Mouse (Mus musculus) effector memory CD4-positive, alpha-beta T cell, adult 7 months (primary cell): ENCODE measurements around the gene 1700001J03Rik. TPM values are rescaled to one million over a fixed set of nuclear protein-coding genes. Genes with fewer than 3 reads are reported as not detected.

Experiments
- polyA plus RNA-seq: library from polyadenylated mRNA; unstranded; fragments of 100-300 nt; shearing (Covaris generic); gene quantifications from one replicate; pipeline ENCODE4 v1.2.1, GENCODE M21; 2017

Gene 1700001J03Rik
- not detected for polyA plus RNA-seq

DNA sequence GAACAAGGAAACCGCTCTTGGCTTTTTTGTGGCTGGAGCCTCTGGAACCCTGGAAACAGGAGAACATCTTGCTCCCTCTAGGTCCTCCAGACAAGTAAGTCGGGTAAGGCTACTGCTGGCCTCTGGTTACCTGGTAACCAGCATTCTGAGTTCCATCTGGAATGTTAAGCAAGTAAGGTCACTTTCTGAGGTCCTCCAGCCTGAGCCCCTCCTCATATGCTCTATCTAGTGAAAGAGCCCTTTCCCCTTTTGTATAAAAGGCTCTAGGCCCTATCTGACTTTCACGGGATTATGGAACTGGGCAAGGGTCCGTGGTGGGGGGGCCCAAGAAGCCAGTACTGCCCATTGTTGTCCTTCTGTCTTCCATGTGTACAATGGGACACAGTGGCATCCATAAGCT lies at the start of gene 1700001J03Rik:
1700001J03Rik (minus strand) TSS at position 101 of the 400 bp plus-strand sequence.

DNA sequence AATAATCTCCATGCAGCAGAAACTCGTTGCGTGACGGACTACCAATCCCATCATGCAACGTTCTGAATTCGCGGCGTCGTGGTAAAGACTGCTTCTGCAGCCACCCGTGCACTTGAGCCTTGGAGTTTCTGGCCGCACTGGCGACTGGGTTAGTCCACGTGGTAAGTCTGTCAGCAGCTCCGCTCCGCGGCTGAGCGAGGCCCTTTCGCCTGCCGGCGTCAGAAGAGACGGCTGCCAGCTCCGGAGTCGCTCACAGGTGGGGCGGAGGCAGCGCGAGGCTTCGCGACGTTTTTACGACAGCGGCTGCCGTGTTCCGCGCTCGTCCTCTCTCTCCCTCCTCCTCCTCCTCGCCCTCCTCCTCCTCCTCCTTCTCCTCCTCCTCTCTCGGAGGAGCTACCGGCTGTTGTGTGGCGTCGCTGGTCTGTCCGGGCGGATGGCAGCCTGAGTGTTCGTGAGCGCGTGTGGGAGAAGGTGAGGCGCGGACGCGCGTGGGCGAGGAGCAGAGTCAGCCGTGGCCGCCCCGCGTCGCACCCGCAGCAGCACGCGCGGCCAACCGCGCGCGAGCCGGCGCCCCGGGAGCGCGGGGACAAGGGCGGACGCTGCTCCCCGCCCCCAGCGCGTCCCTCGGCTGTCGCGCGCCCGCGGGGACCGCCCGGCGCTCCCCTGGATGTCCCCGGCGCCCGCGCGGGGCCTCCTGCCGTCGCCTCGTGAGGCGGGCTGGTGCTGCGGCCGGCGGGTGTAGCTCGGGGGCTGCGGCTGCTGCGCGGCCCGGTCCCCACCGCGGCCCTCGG lies 46.0 kb upstream of the 1700001J03Rik start, which contains the start of gene Cdk8:
Cdk8 (plus strand) TSS at position 367 of the 791 bp plus-strand sequence.

DNA sequence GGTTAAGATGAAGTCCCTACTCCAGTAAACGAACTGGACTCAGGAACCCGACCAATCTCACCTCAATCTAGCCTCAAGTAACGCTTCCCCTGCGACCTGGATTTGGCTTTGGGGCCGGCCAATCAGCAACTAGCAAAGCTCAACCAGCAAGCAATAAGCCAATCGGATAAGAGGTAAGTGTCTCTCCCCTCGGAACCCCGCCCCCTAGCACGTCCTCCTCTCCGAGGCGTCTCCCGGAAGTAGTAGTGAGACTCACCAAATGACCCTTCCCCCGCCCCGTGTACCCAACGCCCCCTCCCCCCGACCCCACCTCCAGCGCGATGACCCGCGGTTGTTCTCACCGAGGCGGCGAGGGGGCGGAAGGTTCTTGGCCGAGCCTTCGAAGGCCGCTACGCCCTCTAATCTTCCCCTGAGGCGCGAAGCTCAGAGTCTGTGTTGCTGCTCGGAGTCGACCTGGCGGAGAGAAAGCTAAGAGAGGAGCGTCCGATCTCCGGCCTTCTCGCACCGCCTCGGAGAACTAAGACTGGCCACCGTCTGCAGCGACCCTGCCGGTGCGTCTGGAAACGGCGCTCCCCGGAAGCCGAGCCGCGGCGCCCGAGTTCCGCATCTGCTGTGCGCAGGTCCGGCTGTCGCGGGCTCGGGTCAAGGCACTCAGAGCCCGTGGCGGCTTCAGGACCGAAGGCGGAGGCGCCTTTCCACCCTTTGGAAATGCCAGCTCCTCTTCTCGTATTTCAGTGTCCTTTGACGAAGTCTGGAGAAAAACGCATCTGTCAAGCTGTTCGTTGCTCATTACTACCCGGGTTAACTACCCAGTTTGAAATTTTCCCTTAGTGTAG lies 36.0 kb upstream of the 1700001J03Rik start, which contains the start of gene Rnf6:
Rnf6 (minus strand) TSS at position 677 of the 836 bp plus-strand sequence.

DNA sequence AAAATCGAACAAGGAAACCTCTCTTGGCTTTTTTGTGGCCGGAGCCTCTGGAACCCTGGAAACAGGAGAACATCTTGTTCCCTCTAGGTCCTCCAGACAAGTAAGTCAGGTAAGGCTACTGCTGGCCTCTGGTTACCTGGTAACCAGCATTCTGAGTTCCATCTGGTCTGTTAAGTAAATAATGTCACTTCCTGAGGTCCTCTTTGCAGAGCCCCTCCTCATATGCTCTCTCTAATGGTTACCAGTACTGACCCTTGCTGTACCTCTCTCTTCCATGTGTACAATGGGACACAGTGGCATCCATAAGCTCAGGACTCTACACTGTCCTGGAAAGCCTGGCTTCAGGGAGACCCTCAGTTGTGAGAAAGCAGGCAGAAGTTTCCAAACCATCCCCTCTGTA lies 14.5 kb downstream of the 1700001J03Rik start, which contains the start of gene Gm6309:
Gm6309 (minus strand) TSS at position 101 of the 400 bp plus-strand sequence.

DNA sequence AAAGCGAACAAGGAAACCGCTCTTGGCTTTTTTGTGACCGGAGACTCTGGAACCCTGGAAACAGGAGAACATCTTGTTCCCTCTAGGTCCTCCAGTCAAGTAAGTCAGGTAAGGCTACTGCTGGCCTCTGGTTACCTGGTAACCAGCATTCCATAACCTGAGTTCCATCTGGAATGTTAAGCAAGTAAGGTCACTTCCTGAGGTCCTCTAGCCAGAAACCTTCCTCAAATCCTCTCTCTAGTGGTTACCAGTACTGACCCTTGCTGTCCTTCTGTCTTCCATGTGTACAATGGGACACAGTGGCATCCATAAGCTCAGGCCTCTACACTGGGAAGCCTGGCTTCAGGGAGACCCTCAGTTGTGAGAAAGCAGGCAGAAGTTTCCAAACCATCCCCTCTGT lies 24.7 kb downstream of the 1700001J03Rik start, which contains the start of gene Gm5565:
Gm5565 (minus strand) TSS at position 101 of the 400 bp plus-strand sequence.

Other genes with a start within 250 kb of the 1700001J03Rik start
- not detected for gene Cyp3a25, start 175.7 kb downstream of the 1700001J03Rik start, polyA plus RNA-seq
- not detected for gene Cyp3a59, start 106.0 kb downstream of the 1700001J03Rik start, polyA plus RNA-seq
- gene Gm5565, start 24.8 kb downstream of the 1700001J03Rik start, polyA plus RNA-seq = not detected
- gene Gm6309, start 14.6 kb downstream of the 1700001J03Rik start, polyA plus RNA-seq = not detected
- 76.1 TPM for gene Rnf6, start 36.3 kb upstream of the 1700001J03Rik start, polyA plus RNA-seq
- gene Cdk8, start 45.9 kb upstream of the 1700001J03Rik start, polyA plus RNA-seq = 14.2 TPM
- gene Wasf3, start 199.7 kb upstream of the 1700001J03Rik start, polyA plus RNA-seq = 0.10 TPM